Mouse (Mus musculus): ENCODE data around the gene Lamb3. TPM values are rescaled to one million over a fixed set of nuclear protein-coding genes. Genes with fewer than 3 reads are reported as not detected.
A peak's percentile ranks its signal among the peaks of the same experiment; 100 is the strongest.

Lamb3 gene
- polyA plus RNA-seq (2014; fragmentation: Nextera tagmentation; extraction: Ambion mirVana) = 2.9 and 3.1 TPM in 2 replicates

- no peak within 1 kb of the TSS for H3K27ac ChIP-seq (replicated peaks in 1 of 2; ENCODE audit: control insufficient read depth in 1 of 2, insufficient read depth in 1 of 2, low read depth in 2 of 2, low read length in 2 of 2)
- H3K4me1 ChIP-seq (ENCODE audit: control insufficient read depth in 2 of 2, insufficient read depth in 2 of 2, low read length in 2 of 2) = peaks cover 0 to 5% of the 10 kb centered on the region in 2 experiments; a peak in 1 of 4 replicates
- no peaks in the 10 kb centered on the region for H3K27me3 ChIP-seq (ENCODE audit: control insufficient read depth, insufficient read depth, low read length)
- H3K9ac ChIP-seq (ENCODE audit: low read length) = no peak within 1 kb of the TSS
- ATAC-seq (ENCODE audit: insufficient number of reproducible peaks, insufficient read depth, low FRiP score, low read depth) = no peak
- H3K36me3 ChIP-seq (ENCODE audit: control insufficient read depth, insufficient read depth, low read length) = no peaks in the 10 kb centered on the region
- WGBS = 81% methylated on average over 3 of the region's 3 CpGs
- no peaks in the 10 kb centered on the region for H3K9me3 ChIP-seq (ENCODE audit: control insufficient read depth, low read length)
- H3K4me2 ChIP-seq (ENCODE audit: low read length) = no peak within 1 kb of the TSS
- H3K4me3 ChIP-seq (ENCODE audit: control insufficient read depth in 1 of 2, insufficient read depth in 1 of 2, low read depth in 1 of 2, low read length in 2 of 2) = no peak within 1 kb of the TSS
These were observed at the start of gene Lamb3 for GRCm38 (mm10) chr1:193207503-193207902. Gene Lamb3 (plus strand): TSS chr1:193207699.

- Histone ChIP-seq H3K4me3 (ENCODE audit: control insufficient read depth in 1 of 2, insufficient read depth in 1 of 2, low read depth in 1 of 2, low read length in 2 of 2) (no peak overlapping the region), H3K9ac (ENCODE audit: low read length) (no peak overlapping the region), H3K27ac (replicated peaks in 1 of 2; ENCODE audit: control insufficient read depth in 1 of 2, insufficient read depth in 1 of 2, low read depth in 2 of 2, low read length in 2 of 2) (no peak overlapping the region), H3K4me2 (ENCODE audit: low read length) (no peak overlapping the region), H3K9me3 (ENCODE audit: control insufficient read depth, low read length) (no peaks in the 10 kb centered on the region), H3K36me3 (ENCODE audit: control insufficient read depth, insufficient read depth, low read length) (no peaks in the 10 kb centered on the region), H3K27me3 (ENCODE audit: control insufficient read depth, insufficient read depth, low read length) (peaks cover 5% of the 10 kb centered on the region), H3K4me1 (ENCODE audit: control insufficient read depth in 2 of 2, insufficient read depth in 2 of 2, low read length in 2 of 2) (peaks cover 9 to 18% of the 10 kb centered on the region in 2 experiments; a peak in 3 of 4 replicates)
- no peak for ATAC-seq (ENCODE audit: insufficient number of reproducible peaks, insufficient read depth, low FRiP score, low read depth)
- WGBS = 42% methylated on average over 3 of the region's 3 CpGs
These were observed 48.3 kb upstream of the Lamb3 start for GRCm38 (mm10) chr1:193159163-193159562.

- no peak for ATAC-seq (ENCODE audit: insufficient number of reproducible peaks, insufficient read depth, low FRiP score, low read depth)
- H3K4me2 ChIP-seq (ENCODE audit: low read length) = peak overlapping the region; percentile 59; the same call in 1 of the 2 replicates
- H3K27me3 ChIP-seq (ENCODE audit: control insufficient read depth, insufficient read depth, low read length) = peaks cover under 1% of the 10 kb centered on the region; the same call in 1 of the 2 replicates
- 0 out of 2 replicates have a peak overlapping the region, but pooled peaks have one; percentile 36 for H3K9ac ChIP-seq (ENCODE audit: low read length)
- H3K9me3 ChIP-seq (ENCODE audit: control insufficient read depth, low read length) = no peaks in the 10 kb centered on the region
- WGBS = 50% methylated on average over 1 of the region's 1 CpGs
- peaks cover 9 to 18% of the 10 kb centered on the region in 2 experiments; a peak in 3 of 4 replicates for H3K4me1 ChIP-seq (ENCODE audit: control insufficient read depth in 2 of 2, insufficient read depth in 2 of 2, low read length in 2 of 2)
- H3K36me3 ChIP-seq (ENCODE audit: control insufficient read depth, insufficient read depth, low read length) = no peaks in the 10 kb centered on the region
- no peak overlapping the region for H3K4me3 ChIP-seq (ENCODE audit: control insufficient read depth in 1 of 2, insufficient read depth in 1 of 2, low read depth in 1 of 2, low read length in 2 of 2)
- H3K27ac ChIP-seq (replicated peaks in 1 of 2; ENCODE audit: control insufficient read depth in 1 of 2, insufficient read depth in 1 of 2, low read depth in 2 of 2, low read length in 2 of 2) = no peak overlapping the region
These were observed 47.9 kb upstream of the Lamb3 start for GRCm38 (mm10) chr1:193159613-193160012.

- Histone ChIP-seq H3K27ac (replicated peaks in 1 of 2; ENCODE audit: control insufficient read depth in 1 of 2, insufficient read depth in 1 of 2, low read depth in 2 of 2, low read length in 2 of 2) (no peak overlapping the region), H3K4me2 (ENCODE audit: low read length) (peak overlapping the region; percentile 59), H3K27me3 (ENCODE audit: control insufficient read depth, insufficient read depth, low read length) (no peaks in the 10 kb centered on the region), H3K4me3 (ENCODE audit: control insufficient read depth in 1 of 2, insufficient read depth in 1 of 2, low read depth in 1 of 2, low read length in 2 of 2) (peak overlapping the region; percentile 25 to 37), H3K36me3 (ENCODE audit: control insufficient read depth, insufficient read depth, low read length) (no peaks in the 10 kb centered on the region), H3K9me3 (ENCODE audit: control insufficient read depth, low read length) (no peaks in the 10 kb centered on the region), H3K4me1 (ENCODE audit: control insufficient read depth in 2 of 2, insufficient read depth in 2 of 2, low read length in 2 of 2) (peaks cover 9 to 18% of the 10 kb centered on the region in 2 experiments; a peak in 3 of 4 replicates), H3K9ac (ENCODE audit: low read length) (peak overlapping the region; percentile 36; the same call in 1 of the 2 replicates)
- 0 out of 2 replicates have a peak, but pooled peaks have one; percentile 36 for ATAC-seq (ENCODE audit: insufficient number of reproducible peaks, insufficient read depth, low FRiP score, low read depth)
- 11% methylated on average over 18 of the region's 18 CpGs for WGBS
These were observed 47.0 kb upstream of the Lamb3 start for GRCm38 (mm10) chr1:193160317-193161032.

- Histone ChIP-seq H3K27ac (replicated peaks in 1 of 2; ENCODE audit: control insufficient read depth in 1 of 2, insufficient read depth in 1 of 2, low read depth in 2 of 2, low read length in 2 of 2) (no peak within 1 kb of the TSS), H3K4me3 (ENCODE audit: control insufficient read depth in 1 of 2, insufficient read depth in 1 of 2, low read depth in 1 of 2, low read length in 2 of 2) (no peak within 1 kb of the TSS), H3K27me3 (ENCODE audit: control insufficient read depth, insufficient read depth, low read length) (no peaks in the 10 kb centered on the region), H3K36me3 (ENCODE audit: control insufficient read depth, insufficient read depth, low read length) (no peaks in the 10 kb centered on the region), H3K4me1 (ENCODE audit: control insufficient read depth in 2 of 2, insufficient read depth in 2 of 2, low read length in 2 of 2) (peaks cover 2 to 14% of the 10 kb centered on the region in 2 experiments; a peak in 3 of 4 replicates), H3K4me2 (ENCODE audit: low read length) (no peak within 1 kb of the TSS), H3K9me3 (ENCODE audit: control insufficient read depth, low read length) (no peaks in the 10 kb centered on the region), H3K9ac (ENCODE audit: low read length) (no peak within 1 kb of the TSS)
- no peak for ATAC-seq (ENCODE audit: insufficient number of reproducible peaks, insufficient read depth, low FRiP score, low read depth)
- WGBS = 87% methylated on average over 3 of the region's 3 CpGs
These were observed 39.8 kb upstream of the Lamb3 start, which contains the start of gene A130010J15Rik for GRCm38 (mm10) chr1:193167746-193168145. Gene A130010J15Rik (plus strand): TSS chr1:193168046.

GRCm38 (mm10) chr1:193169228-193169627 lies 38.3 kb upstream of the Lamb3 start:
- Histone ChIP-seq H3K27ac (replicated peaks in 1 of 2; ENCODE audit: control insufficient read depth in 1 of 2, insufficient read depth in 1 of 2, low read depth in 2 of 2, low read length in 2 of 2) (no peak overlapping the region), H3K4me1 (ENCODE audit: control insufficient read depth in 2 of 2, insufficient read depth in 2 of 2, low read length in 2 of 2) (peaks cover 5 to 20% of the 10 kb centered on the region in 2 experiments), H3K4me3 (ENCODE audit: control insufficient read depth in 1 of 2, insufficient read depth in 1 of 2, low read depth in 1 of 2, low read length in 2 of 2) (no peak overlapping the region), H3K9ac (ENCODE audit: low read length) (no peak overlapping the region), H3K36me3 (ENCODE audit: control insufficient read depth, insufficient read depth, low read length) (no peaks in the 10 kb centered on the region), H3K27me3 (ENCODE audit: control insufficient read depth, insufficient read depth, low read length) (no peaks in the 10 kb centered on the region), H3K9me3 (ENCODE audit: control insufficient read depth, low read length) (no peaks in the 10 kb centered on the region), H3K4me2 (ENCODE audit: low read length) (no peak overlapping the region)
- 81% methylated on average over 7 of the region's 7 CpGs for WGBS
- no peak for ATAC-seq (ENCODE audit: insufficient number of reproducible peaks, insufficient read depth, low FRiP score, low read depth)

- Histone ChIP-seq H3K36me3 (ENCODE audit: control insufficient read depth, insufficient read depth, low read length) (no peaks in the 10 kb centered on the region), H3K27ac (replicated peaks in 1 of 2; ENCODE audit: control insufficient read depth in 1 of 2, insufficient read depth in 1 of 2, low read depth in 2 of 2, low read length in 2 of 2) (no peak overlapping the region), H3K27me3 (ENCODE audit: control insufficient read depth, insufficient read depth, low read length) (no peaks in the 10 kb centered on the region), H3K4me3 (ENCODE audit: control insufficient read depth in 1 of 2, insufficient read depth in 1 of 2, low read depth in 1 of 2, low read length in 2 of 2) (no peak overlapping the region), H3K4me2 (ENCODE audit: low read length) (no peak overlapping the region), H3K9ac (ENCODE audit: low read length) (no peak overlapping the region), H3K4me1 (ENCODE audit: control insufficient read depth in 2 of 2, insufficient read depth in 2 of 2, low read length in 2 of 2) (peaks cover 12 to 26% of the 10 kb centered on the region in 2 experiments), H3K9me3 (ENCODE audit: control insufficient read depth, low read length) (no peaks in the 10 kb centered on the region)
- 71% methylated on average over 2 of the region's 2 CpGs for WGBS
- no peak for ATAC-seq (ENCODE audit: insufficient number of reproducible peaks, insufficient read depth, low FRiP score, low read depth)
These were observed 37.6 kb upstream of the Lamb3 start for GRCm38 (mm10) chr1:193169856-193170255.
